Mouse (Mus musculus): ENCODE measurements around the gene Cldn14.
A peak's percentile ranks its signal among the peaks of the same experiment; 100 is the strongest.

DNA sequence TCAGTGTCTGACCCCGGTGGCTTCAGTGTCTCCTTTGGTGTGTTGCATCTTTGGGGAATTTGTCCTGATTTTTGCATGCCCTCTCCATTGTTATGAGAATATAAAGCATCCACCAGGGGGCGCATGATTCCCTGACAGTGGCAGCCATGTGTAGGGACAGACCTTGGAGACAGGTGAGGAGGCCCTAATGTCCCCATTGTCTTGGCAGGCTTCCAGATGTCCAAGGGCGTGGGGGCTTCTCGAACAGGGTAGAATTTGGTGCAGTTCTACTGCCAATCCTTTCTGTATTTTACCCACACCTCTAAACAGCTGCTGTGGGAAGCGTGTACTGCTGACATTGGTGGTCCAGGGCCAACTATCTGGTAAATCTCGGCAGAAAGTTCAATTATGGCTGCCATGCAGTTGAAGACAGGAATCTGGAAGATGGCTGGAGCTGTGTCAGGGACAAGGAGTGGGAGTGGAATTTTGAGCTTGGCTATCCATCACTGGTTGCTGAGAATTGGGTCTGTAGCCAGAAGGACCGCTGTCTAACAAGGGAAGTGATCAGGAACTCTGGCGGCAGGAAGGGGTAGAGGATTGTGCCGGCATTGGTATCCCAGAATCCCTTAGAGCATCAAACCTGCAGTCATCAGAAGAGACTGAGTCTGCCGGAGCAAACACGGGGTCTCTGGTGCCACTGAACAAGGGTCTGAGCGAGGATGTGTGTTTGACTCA, 29.8 kb upstream of the Cldn14 start:
- TF ChIP-seq CTCF (IDR thresholded peaks at IDR 0.05; ENCODE audit: extremely low read depth, insufficient read length, insufficient replicate concordance, low read depth, low read length) (peak; percentile 90; the same call in 1 of the 2 replicates), POLR2A (IDR thresholded peaks at IDR 0.05; ENCODE audit: low read depth, low read length) (no peak)

All from small intestine, adult 2 months (tissue).